Mouse (Mus musculus): ENCODE data around the gene Aff3. TPM values are rescaled to one million over a fixed set of nuclear protein-coding genes. Genes with fewer than 3 reads are reported as not detected.

The Aff3 gene
- total RNA-seq, 2 experiments from 2014 or later: 15.3 to 16.4 TPM

GRCm38 (mm10) chr1:38604611-38605010 lies 60.1 kb downstream of the Aff3 start:
- no peak for DNase-seq (ENCODE audit: low spot score in 2 of 2)

GRCm38 (mm10) chr1:38601802-38602508 lies 62.8 kb downstream of the Aff3 start:
- DNase-seq (ENCODE audit: low spot score in 2 of 2): no peak

GRCm38 (mm10) chr1:38595311-38595710 lies 69.4 kb downstream of the Aff3 start:
- DNase-seq (ENCODE audit: low spot score in 2 of 2): no peak

- no peak for DNase-seq (ENCODE audit: low spot score in 2 of 2)
Measured at GRCm38 (mm10) chr1:38594766-38595165, 70.0 kb downstream of the Aff3 start.

- no peak for DNase-seq (ENCODE audit: low spot score in 2 of 2)
Measured at GRCm38 (mm10) chr1:38591194-38591593, 73.6 kb downstream of the Aff3 start.

DNA sequence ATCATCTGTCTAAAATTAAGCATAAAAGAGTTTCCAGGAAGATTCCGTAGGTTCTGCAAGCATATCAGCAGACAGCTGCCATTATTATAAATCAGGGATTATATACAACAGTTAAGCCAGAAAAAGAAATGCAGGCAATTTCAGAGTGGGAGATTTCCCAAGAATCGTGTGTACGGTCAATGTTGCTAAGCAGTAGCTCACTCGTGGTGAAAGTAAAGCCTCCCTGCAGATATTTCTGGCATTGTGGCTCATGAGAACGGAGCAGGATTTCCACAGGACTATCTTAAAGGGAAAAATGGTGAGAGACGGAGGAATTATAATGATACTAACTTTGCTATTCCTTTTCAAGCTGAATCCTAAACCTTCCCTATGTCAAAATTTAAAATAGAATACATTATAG lies 76.0 kb downstream of the Aff3 start:
- DNase-seq (ENCODE audit: low spot score in 2 of 2): no peak

DNA sequence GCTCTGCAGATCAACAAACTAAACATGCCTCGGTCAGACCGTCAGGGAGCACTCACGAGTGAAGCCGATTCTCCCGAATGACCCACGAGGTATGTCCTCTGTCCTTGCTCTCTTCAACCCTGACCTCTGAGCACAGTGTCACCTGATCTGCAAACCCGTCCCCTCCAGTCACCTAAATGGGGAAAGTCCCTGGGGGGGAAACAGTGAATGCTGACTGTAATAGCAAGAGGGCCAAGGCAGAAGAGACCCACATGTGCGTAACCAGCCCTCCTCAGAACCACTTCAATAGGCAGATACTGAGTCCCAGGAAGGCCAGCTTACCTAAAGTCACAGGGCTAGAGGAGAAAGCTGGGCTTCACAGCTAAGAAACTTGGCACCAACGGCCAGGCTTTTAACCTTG lies 82.4 kb downstream of the Aff3 start:
- no peak for DNase-seq (ENCODE audit: low spot score in 2 of 2)

DNA sequence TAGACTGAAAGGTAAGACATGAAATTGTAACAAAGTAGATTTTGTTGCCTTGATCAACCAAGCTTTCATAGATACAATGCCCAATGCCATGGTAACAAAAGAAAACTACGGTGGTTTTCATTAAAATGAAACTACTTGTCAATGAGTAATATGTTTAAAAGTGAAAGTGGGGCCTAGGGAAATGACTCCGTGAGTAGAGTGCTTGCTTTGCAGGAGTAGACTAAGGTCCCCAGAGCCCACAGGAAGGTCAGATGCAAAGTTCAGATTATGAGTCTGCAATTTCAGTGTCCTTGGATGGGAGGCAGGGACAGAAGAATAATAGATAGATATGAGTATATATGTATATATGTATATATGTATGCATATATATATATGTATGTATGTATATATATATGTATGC lies 84.2 kb downstream of the Aff3 start:
- no peak for DNase-seq (ENCODE audit: low spot score in 2 of 2)

DNA sequence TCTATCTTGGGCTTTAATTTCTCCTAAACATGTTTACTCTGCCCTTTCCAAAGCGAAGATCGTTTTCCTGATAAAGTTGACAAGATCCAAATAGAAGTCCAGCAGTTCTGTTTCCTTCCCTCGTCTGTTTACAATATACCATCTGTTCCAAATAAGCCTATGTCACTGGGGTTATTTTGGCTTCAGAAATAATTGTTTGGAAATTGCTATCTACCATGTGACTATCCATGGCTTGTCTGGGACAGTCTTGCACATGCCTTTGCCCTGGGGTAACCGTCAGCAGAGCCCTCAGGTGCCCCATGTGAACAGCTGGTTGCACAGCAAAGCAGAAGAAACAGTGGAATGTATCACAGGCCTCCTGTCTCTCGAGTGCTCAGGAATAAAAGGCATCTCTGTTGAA lies 86.4 kb downstream of the Aff3 start:
- DNase-seq (ENCODE audit: low spot score in 2 of 2): no peak

- DNase-seq (ENCODE audit: low spot score in 2 of 2): no peak
Measured at GRCm38 (mm10) chr1:38567791-38568190, 97.0 kb downstream of the Aff3 start.

- DNase-seq (ENCODE audit: low spot score in 2 of 2): no peak
Measured at GRCm38 (mm10) chr1:38566101-38566678, 98.6 kb downstream of the Aff3 start.

- no peak for DNase-seq (ENCODE audit: low spot score in 2 of 2)
Measured at GRCm38 (mm10) chr1:38565295-38565777, 99.4 kb downstream of the Aff3 start.

DNA sequence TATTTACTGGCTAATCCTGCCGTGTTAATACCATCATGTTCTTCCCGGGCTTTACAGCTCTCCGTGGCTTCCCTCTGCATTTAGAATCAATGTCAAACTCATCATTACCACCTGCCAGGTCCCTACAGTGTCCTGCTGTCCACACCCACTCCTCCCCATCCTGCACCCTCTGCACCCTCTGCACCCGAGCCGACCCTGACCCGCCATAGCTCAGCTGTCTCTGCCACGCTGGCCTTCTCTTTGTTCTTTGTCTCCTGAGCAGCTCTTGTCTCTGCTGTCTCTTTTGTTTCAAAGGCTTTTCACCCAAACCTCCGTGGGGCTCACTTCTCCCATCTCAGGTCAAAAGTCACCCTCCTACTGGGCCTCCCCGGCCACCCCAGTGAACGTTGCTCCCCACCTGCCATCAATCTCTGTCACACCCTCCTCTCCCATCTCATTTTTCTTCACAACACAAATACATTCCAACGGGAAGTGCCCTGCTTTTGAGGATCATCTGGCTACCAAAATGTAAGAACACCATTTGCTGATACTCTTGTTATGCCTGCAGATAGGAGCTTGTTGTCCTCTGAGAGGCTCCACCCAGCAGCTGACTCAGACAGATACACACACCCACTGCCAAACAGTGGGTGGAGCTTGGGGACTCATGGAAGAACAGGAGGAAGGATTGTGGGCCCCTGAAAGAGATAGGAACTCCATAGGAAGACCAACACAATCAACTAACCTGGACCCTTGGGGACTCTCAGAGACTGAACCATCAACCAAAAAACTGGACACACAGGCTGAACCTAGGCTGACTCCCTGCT lies 102.2 kb downstream of the Aff3 start:
- DNase-seq (ENCODE audit: low spot score in 2 of 2): no peak

- no peak for DNase-seq (ENCODE audit: low spot score in 2 of 2)
Measured at GRCm38 (mm10) chr1:38561331-38561730, 103.4 kb downstream of the Aff3 start.

GRCm38 (mm10) chr1:38560666-38561065 lies 104.1 kb downstream of the Aff3 start:
- DNase-seq (ENCODE audit: low spot score in 2 of 2): no peak

- no peak for DNase-seq (ENCODE audit: low spot score in 2 of 2)
Measured at GRCm38 (mm10) chr1:38557615-38558014, 107.1 kb downstream of the Aff3 start.

DNA sequence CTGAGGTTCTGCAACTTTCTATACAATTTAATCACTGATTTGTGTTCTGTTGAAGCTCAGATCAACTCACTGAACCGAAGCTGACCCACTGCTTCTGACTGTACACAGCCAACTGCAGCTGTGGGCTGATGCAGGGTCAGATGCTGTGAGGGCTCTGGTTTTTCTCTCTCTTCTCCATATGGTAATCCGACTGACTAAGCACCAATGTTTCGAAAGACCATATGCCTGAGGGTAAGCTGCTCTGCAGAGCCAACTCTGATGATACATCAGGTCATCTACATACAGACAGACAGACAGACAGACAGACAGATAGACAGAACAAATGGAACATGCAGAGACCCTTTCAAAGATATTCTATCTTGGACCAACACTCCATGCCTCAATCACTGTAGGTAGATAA lies 110.2 kb downstream of the Aff3 start:
- no peak for DNase-seq (ENCODE audit: low spot score in 2 of 2)

DNA sequence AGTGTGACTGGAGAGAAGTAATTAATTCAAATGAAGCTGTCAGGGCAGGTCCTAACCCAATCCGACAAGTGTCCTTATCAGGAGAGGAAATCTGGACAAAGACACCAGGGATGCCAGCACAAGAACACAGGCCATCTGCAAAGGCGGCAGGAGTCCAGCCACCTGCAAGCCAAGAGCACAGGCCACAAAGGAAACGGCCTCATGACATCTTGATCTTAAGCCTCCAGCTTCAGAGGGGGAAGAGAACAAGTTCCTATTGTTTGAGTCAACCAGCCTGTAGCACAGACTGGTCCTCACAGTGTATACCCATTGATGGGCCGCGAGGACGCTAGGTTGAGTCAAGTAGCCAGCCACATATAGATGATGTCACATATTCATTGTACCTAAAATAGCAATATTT lies 111.7 kb downstream of the Aff3 start:
- no peak for DNase-seq (ENCODE audit: low spot score in 2 of 2)

GRCm38 (mm10) chr1:38550579-38550978 lies 114.2 kb downstream of the Aff3 start:
- DNase-seq (ENCODE audit: low spot score in 2 of 2): no peak

GRCm38 (mm10) chr1:38548671-38549661 lies 115.8 kb downstream of the Aff3 start:
- DNase-seq (ENCODE audit: low spot score in 2 of 2): no peak

DNA sequence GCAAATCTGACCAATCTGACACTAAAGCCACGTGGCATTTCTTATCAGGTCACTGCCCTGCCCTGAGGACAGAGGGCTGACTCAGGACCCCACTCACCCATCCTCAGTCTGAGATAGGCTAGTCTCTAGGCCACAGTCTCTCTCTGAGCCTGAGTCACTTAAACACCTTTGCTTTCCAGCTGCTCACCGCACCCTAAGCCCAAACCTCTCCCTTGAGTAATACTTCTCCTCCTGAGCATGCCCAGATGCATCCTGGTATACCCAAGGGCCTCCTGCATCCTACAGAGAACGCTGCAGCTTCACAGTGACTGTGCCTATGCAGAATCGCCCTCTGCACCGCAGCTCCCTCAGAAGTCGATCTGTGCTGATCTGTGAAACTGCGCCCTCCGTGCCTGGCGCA lies 117.1 kb downstream of the Aff3 start:
- DNase-seq (ENCODE audit: low spot score in 2 of 2): no peak
